Mouse (Mus musculus) hindbrain, embryonic 10.5 days (tissue): Measurements from ENCODE around the gene Ces2b. TPM values are rescaled to one million over a fixed set of nuclear protein-coding genes. Genes with fewer than 3 reads are reported as not detected.
"Not testable (repeated sequence)": the region's sequence is repeated elsewhere in the genome, so short reads cannot be mapped to it uniquely, and the experiment has no call there.

Experiments used
- DNase-seq: peaks from one replicate; pipeline ENCODE4 v3.0.0-alpha.2; 2017; ENCODE audit warnings: low spot score
- H3K27ac ChIP-seq: fragments of 300-500 bp; sonication (generic); 2 replicates; pipeline ENCODE4 v1.5.1; 2016; ENCODE audit warnings: mild to moderate bottlenecking, moderate library complexity
- H3K27me3 ChIP-seq: fragments of 300-500 bp; sonication (generic); 2 replicates; pipeline ENCODE4 v1.6.1; 2016; ENCODE audit warnings: mild to moderate bottlenecking; ENCODE audit not compliant: poor library complexity, insufficient read depth, severe bottlenecking
- H3K36me3 ChIP-seq: fragments of 300-500 bp; sonication (generic); 2 replicates; pipeline ENCODE4 v1.6.1; 2016; ENCODE audit warnings: mild to moderate bottlenecking, moderate library complexity
- H3K4me1 ChIP-seq: fragments of 300-500 bp; sonication (generic); replicated peaks from 2 replicates; pipeline ENCODE4 v1.6.1; 2016; ENCODE audit warnings: mild to moderate bottlenecking
- H3K4me3 ChIP-seq: fragments of 300-500 bp; sonication (generic); 2 replicates; pipeline ENCODE4 v1.5.1; 2016; ENCODE audit warnings: mild to moderate bottlenecking, moderate library complexity
- H3K9me3 ChIP-seq: fragments of 300-500 bp; sonication (generic); 2 replicates; pipeline ENCODE4 v1.6.1; 2016; ENCODE audit warnings: mild to moderate bottlenecking, moderate library complexity
- WGBS: fragments of 180-500 bp; shearing (Covaris S2); methylation state at CpG from one replicate; pipeline ENCODE4 v1.1.7; 2016; 5-methylcytosine and 5-hydroxymethylcytosine counted together
- polyA plus RNA-seq: library from polyadenylated mRNA; unstranded; fragments of >200 nt; fragmentation: Nextera tagmentation; extraction: Ambion mirVana; gene quantifications from 2 replicates; pipeline ENCODE4 v1.2.1, GENCODE M21; 2016

Ces2b gene
- polyA plus RNA-seq, 1 experiment from 2014 or later = 0.22 TPM

DNA sequence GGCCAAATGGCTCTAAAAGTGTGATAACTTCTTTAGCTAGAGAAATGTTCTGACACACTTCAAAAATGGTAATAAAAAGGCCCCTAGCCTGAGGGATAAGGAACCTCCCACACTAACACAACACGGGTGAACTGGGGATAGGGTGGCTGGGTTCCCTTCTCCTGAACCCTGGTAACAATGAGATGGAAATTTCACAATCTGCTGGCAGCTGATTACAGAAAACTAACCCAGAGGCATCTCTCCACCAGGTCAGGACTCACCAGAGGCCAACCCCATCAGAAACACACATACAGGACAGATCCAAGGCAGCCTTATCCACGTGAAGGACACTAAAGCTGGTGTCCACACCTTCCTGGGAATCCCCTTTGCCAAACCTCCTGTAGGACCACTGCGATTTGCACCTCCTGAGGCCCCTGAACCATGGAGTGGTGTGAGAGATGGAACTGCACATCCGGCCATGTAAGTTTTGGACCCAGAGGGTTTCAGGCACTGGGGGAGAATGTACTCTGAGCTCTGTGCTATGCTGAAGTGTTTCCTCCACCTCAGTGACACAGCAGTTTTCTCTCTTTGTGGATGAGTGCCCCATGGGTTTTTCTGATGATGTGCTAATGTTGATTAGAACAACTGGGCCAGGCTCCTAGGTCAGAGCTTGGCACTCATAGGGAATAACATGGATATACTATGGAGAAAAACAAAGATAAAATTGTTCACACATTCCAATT is 16.5 kb downstream of the Ces2b start:
- Histone ChIP-seq H3K4me1 (no peaks in the 10 kb centered on the region), H3K36me3 (no peaks in the 10 kb centered on the region), H3K9me3 (no peaks in the 10 kb centered on the region), H3K27me3 (no peaks in the 10 kb centered on the region), H3K4me3 (no peak overlapping the region), H3K27ac (no peak overlapping the region)
- 81% methylated on average over 4 of the region's 4 CpGs for WGBS
- no peak for DNase-seq

DNA sequence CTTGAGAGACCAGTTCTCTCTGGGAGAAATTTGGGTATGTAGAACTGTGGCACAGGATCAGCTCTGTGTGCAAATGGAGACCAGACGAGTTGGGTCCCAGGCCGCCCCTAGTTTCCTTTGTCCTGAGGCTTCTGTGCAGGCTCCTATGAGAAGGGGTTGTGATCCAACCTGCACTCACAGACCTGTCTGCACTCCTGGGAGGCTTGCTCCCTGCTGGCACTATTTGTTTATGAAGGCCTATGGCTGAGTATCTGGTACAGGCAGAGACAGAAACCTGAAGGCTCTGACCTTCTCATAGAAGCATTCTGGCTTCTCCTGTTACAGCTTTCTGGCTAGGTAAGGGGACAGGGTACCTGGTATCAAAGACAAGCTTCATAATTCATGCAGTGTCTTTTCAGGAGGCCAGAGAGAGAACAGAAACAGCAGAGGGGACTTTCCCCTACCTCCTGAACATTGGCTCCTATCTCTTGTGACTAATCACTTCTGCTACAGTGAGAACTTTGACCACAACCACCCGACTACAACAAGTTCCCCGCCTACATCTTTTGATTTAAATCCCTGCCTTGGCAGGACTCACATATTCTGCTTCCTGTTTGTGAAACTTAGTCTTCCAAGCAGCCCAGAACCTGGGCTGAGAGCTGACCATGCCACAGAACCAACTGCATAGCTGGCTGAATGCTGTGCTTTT is 35.6 kb downstream of the Ces2b start:
- H3K36me3 ChIP-seq, H3K27me3 ChIP-seq, H3K27ac ChIP-seq, H3K4me1 ChIP-seq, DNase-seq, H3K4me3 ChIP-seq, H3K9me3 ChIP-seq: not testable (repeated sequence)
- no CpG with 5 or more reads among the region's 4 CpGs for WGBS

GRCm38 (mm10) chr8:104868876-104869275 is 37.5 kb downstream of the Ces2b start:
- DNase-seq, H3K4me3 ChIP-seq, H3K36me3 ChIP-seq, H3K4me1 ChIP-seq, H3K9me3 ChIP-seq, H3K27ac ChIP-seq, H3K27me3 ChIP-seq: not testable (repeated sequence)
- WGBS = no CpG with 5 or more reads among the region's 2 CpGs

- not testable (repeated sequence) for DNase-seq, H3K4me3 ChIP-seq, H3K4me1 ChIP-seq, H3K36me3 ChIP-seq, H3K27ac ChIP-seq, H3K27me3 ChIP-seq, H3K9me3 ChIP-seq
- no CpG with 5 or more reads among the region's 4 CpGs for WGBS
Observed at GRCm38 (mm10) chr8:104886223-104886926, 55.0 kb downstream of the Ces2b start.

Other genes with a start within 250 kb of the Ces2b start
- 12.7 and 13.3 TPM in 2 replicates for gene Pdp2, start 240.1 kb upstream of the Ces2b start, polyA plus RNA-seq
- not detected in 2 replicates for gene Cdh16, start 207.2 kb upstream of the Ces2b start, polyA plus RNA-seq
- 1.2 and 1.5 TPM in 2 replicates for gene Rrad, start 200.2 kb upstream of the Ces2b start, polyA plus RNA-seq
- 111 and 121 TPM in 2 replicates for gene Ciao2b, start 189.6 kb upstream of the Ces2b start, polyA plus RNA-seq
- not detected in 2 replicates for gene Ces2a, start 97.6 kb upstream of the Ces2b start, polyA plus RNA-seq
- gene Ces2c, start 15.5 kb downstream of the Ces2b start, polyA plus RNA-seq = not detected in 2 replicates
- not detected in 2 replicates for gene Ces2e, start 94.7 kb downstream of the Ces2b start, polyA plus RNA-seq
- gene Ces2f, start 115.8 kb downstream of the Ces2b start, polyA plus RNA-seq = not detected in 2 replicates
- not detected in 2 replicates for gene Ces2g, start 130.1 kb downstream of the Ces2b start, polyA plus RNA-seq
- gene Ces2h, start 169.3 kb downstream of the Ces2b start, polyA plus RNA-seq = not detected in 2 replicates
- not detected in 2 replicates for gene Ces3a, start 217.0 kb downstream of the Ces2b start, polyA plus RNA-seq